Mouse (Mus musculus) frontal cortex, postnatal 14 days (tissue): ENCODE measurements around the gene Mc3r.

Source experiments
- DNase-seq, 2 experiments: peaks; one replicate each; pipeline ENCODE4 v3.0.0; 2022; ENCODE audit warnings: low spot score in 2 of 2

Mc3r gene

GRCm38 (mm10) chr2:172298542-172298941 is 50.2 kb downstream of the Mc3r start:
- no peak for DNase-seq

- DNase-seq = no peak
Observed at GRCm38 (mm10) chr2:172299126-172299921, 51.0 kb downstream of the Mc3r start.
